ENCODE assay signal across 8 mouse cellular contexts in genomic region chr4:115088611-115089338, GRCm38 (mm10). TPM values are rescaled to one million over a fixed set of nuclear protein-coding genes. Genes with fewer than 3 reads are reported as not detected.
DNase-seq lines count a peak whose midpoint lies in the region; ATAC-seq lines count a peak whose summit lies in the region.

Pdzk1ip1 (plus strand) TSS chr4:115088708.

- no peak within 1 kb of the TSS for H3K9ac ChIP-seq in hindbrain, embryonic 11.5 days (ENCODE audit: low read depth, low read length)
- H3K9ac ChIP-seq in hindbrain, embryonic 14.5 days, result no peak within 1 kb of the TSS

- H3K36me3 ChIP-seq in hindbrain, embryonic 11.5 days (ENCODE audit: control insufficient read depth, insufficient read depth, low read length), result no peaks in the 10 kb centered on the region
- H3K36me3 ChIP-seq in hindbrain, embryonic 14.5 days (replicated peaks; ENCODE audit: control insufficient read depth, insufficient read depth), result no peaks in the 10 kb centered on the region

- H3K4me3 ChIP-seq in hindbrain, embryonic 11.5 days (ENCODE audit: low read depth, low read length), result no peak within 1 kb of the TSS
- no peak within 1 kb of the TSS for H3K4me3 ChIP-seq in hindbrain, embryonic 14.5 days (replicated peaks; ENCODE audit: low read length)

- ATAC-seq in hindbrain, embryonic 11.5 days (ENCODE audit: low FRiP score), result no peak
- no peak for ATAC-seq in hindbrain, embryonic 14.5 days (ENCODE audit: low FRiP score)
- peak; percentile 82 for ATAC-seq in erythroblast, adult 5-6 weeks (replicated peaks; ENCODE audit: low FRiP score, poor library complexity, severe bottlenecking)
- peak; percentile 77 for ATAC-seq in megakaryocyte progenitor cell, adult 5-6 weeks (replicated peaks; ENCODE audit: poor library complexity)

- H3K27ac ChIP-seq in hindbrain, embryonic 11.5 days (ENCODE audit: low read depth, low read length), result no peak within 1 kb of the TSS
- no peak within 1 kb of the TSS for H3K27ac ChIP-seq in hindbrain, embryonic 14.5 days

- no peak within 1 kb of the TSS for H3K4me2 ChIP-seq in hindbrain, embryonic 11.5 days (replicated peaks; ENCODE audit: low read depth, low read length)
- no peak within 1 kb of the TSS for H3K4me2 ChIP-seq in hindbrain, embryonic 14.5 days (replicated peaks)

- no peak for DNase-seq in hindbrain, embryonic 11.5 days (ENCODE audit: low spot score)
- DNase-seq in hindbrain, embryonic 14.5 days (ENCODE audit: low spot score), result no peak
- peak; percentile 75 for DNase-seq in large intestine, adult 2 months (ENCODE audit: low read depth, low spot score)
- DNase-seq in left cerebral cortex, adult 9 months (ENCODE audit: low spot score in 2 of 2), result no peak
- DNase-seq in frontal cortex, postnatal 36 days (ENCODE audit: low spot score in 2 of 2), result no peak
- no peak for DNase-seq in ovary, postnatal 14 days (ENCODE audit: low spot score)

- H3K4me1 ChIP-seq in hindbrain, embryonic 11.5 days (replicated peaks; ENCODE audit: control insufficient read depth, insufficient read depth, low read length), result no peaks in the 10 kb centered on the region
- no peaks in the 10 kb centered on the region for H3K4me1 ChIP-seq in hindbrain, embryonic 14.5 days (replicated peaks; ENCODE audit: control insufficient read depth, insufficient read depth, low read length)

- H3K27me3 ChIP-seq in hindbrain, embryonic 11.5 days (ENCODE audit: control insufficient read depth, insufficient read depth, low read length), result peaks cover 2% of the 10 kb centered on the region; the same call in 1 of the 2 replicates
- H3K27me3 ChIP-seq in hindbrain, embryonic 14.5 days (ENCODE audit: control insufficient read depth, insufficient read depth, low read length), result peaks cover 22% of the 10 kb centered on the region; the same call in 1 of the 2 replicates

- H3K9me3 ChIP-seq in hindbrain, embryonic 11.5 days (ENCODE audit: control insufficient read depth, low read length), result no peaks in the 10 kb centered on the region
- H3K9me3 ChIP-seq in hindbrain, embryonic 14.5 days (ENCODE audit: control insufficient read depth, low read length), result no peaks in the 10 kb centered on the region

- WGBS in hindbrain, embryonic 11.5 days, result 25% methylated on average over 11 of the region's 11 CpGs
- WGBS in hindbrain, embryonic 14.5 days, result 34% methylated on average over 11 of the region's 11 CpGs
- 12% methylated on average over 11 of the region's 11 CpGs for WGBS in large intestine, adult 2 months

RNA-seq across cellular contexts. Expression of gene Pdzk1ip1, which starts in this region (rescaled TPM):
- polyA plus RNA-seq in hindbrain, embryonic 11.5 days (2014; fragmentation: Nextera tagmentation; extraction: Ambion mirVana), result 12.8 and 16.0 TPM in 2 replicates
- 3.0 and 3.7 TPM in 2 replicates for polyA plus RNA-seq in hindbrain, embryonic 14.5 days (2014; fragmentation: Nextera tagmentation; extraction: Ambion mirVana)
- 377 and 402 TPM in 2 replicates for total RNA-seq in erythroblast, adult 5-6 weeks (2015; ENCODE audit: low replicate concordance)
- 332 and 366 TPM in 2 replicates for total RNA-seq in erythroblast, adult 5-6 weeks (2017; ENCODE audit: low replicate concordance)
- polyA plus RNA-seq in large intestine, adult 2 months (2012; rRNA removed), result 11.5 and 31.3 TPM in 2 replicates
- total RNA-seq in megakaryocyte progenitor cell, adult 5-6 weeks (2015), result 5.2 and 11.2 TPM in 2 replicates
- total RNA-seq in megakaryocyte progenitor cell, adult 5-6 weeks (2017), result 2.0 and 5.2 TPM in 2 replicates

Comparison
In these comparisons a context has a peak if more than half of its experiments do, and no peak if none do; other contexts are left out.
1. RNA of gene Pdzk1ip1 (total RNA-seq): 332 to 402 TPM in erythroblast, adult 5-6 weeks; 2.0 to 11.2 TPM in megakaryocyte progenitor cell, adult 5-6 weeks; every median in the first group is over 10 times any median in the second.
2. ATAC-seq: peak in erythroblast, adult 5-6 weeks (single experiment) and megakaryocyte progenitor cell, adult 5-6 weeks (single experiment); none in hindbrain, embryonic 11.5 days (single experiment) and hindbrain, embryonic 14.5 days (single experiment).